Mouse (Mus musculus) adrenal gland, postnatal 25 days (tissue): Measurements from ENCODE around the gene Gstp3. TPM values are rescaled to one million over a fixed set of nuclear protein-coding genes. Genes with fewer than 3 reads are reported as not detected.
"Not testable (repeated sequence)": the region's sequence is repeated elsewhere in the genome, so short reads cannot be mapped to it uniquely, and the experiment has no call there.

Experiments
- DNase-seq: peaks from one replicate; pipeline ENCODE4 v3.0.0; 2021; ENCODE audit warnings: mixed read lengths
- total RNA-seq: library from RNA; stranded (reverse); gene quantifications from 2 replicates; pipeline ENCODE4 v1.2.3, GENCODE M21; 2021

The Gstp3 gene
- total RNA-seq, 1 experiment from 2014 or later, result 0.76 TPM

DNA sequence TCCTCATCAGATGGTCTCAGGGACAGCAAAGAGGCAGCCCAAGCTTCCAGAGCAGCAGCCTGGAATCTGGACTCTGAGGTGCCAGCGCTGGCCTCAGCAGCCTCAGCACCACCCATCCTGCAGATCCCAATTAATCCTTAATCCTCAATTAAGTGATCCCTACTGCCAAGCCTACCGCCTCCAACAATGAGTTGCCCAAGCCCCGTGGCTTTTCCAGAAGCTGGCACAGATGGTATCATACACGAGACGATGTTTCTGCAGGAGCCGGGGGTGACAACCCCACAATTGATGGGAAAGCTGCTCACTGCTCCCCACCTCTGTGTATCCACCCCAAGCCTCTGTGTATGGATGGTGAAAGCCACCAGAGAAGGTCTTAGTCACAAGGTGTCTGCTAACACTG, 29.8 kb upstream of the Gstp3 start:
- DNase-seq, result no peak

DNA sequence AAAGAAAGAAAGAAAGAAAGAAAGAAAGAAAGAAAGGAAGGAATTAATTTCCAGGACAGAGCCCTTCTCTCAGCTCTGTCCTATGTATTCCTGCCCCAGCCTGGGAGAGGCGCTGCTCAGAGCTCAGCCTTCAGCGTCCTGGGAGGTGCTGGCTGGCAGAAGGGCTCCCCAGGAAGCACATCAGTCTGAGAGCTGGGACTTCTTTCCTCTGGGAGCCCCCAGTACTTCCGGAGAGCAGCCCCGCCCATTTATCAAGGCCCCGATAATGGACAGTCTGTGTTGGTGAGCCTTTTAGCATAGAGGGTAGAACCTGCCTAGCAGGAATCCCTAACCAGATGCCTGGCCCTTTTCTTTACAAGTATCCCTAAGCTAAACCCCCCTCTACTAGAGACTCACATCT, 28.8 kb upstream of the Gstp3 start:
- DNase-seq, result no peak

DNA sequence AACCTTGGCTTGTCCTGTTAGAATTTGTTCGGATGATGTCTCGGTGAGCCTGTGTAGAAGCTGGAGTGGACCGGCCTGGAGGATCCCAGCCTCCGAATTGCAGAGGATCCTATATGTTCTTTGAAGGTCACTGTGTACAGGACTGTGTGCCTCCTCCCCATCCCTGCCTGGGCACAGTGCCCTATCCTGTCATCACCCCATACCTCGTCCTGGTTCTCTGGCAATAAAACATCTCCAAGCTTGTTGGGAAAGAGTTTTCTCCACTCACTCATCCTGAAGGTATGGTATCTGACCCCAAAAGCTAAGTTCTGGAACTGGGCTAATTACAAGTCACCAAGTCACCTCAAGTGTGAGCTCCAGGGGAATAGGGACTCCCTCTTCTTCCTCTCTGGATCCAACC, 27.7 kb upstream of the Gstp3 start:
- no peak for DNase-seq

GRCm38 (mm10) chr19:4086156-4086555, 26.8 kb upstream of the Gstp3 start:
- DNase-seq, result no peak

DNA sequence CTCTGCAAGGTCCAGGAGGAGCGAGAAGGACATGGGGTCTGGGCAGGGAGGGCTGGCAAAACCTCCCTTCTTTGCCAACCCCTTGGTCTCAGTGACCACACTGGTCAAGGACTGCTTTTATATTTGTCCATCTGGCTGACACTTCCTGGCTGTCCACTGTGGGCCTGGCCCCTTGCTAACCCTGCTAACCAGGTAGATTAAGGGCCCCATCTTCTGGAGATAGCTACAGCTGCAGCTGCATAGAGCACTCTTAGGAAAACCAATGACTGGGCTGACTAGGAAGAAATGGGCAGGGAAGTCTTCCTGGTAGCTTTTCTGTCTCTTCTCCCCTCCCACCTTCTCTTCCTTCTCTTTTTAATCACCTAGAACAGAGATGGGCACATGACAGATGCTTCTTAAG, 25.6 kb upstream of the Gstp3 start:
- DNase-seq, result no peak

DNA sequence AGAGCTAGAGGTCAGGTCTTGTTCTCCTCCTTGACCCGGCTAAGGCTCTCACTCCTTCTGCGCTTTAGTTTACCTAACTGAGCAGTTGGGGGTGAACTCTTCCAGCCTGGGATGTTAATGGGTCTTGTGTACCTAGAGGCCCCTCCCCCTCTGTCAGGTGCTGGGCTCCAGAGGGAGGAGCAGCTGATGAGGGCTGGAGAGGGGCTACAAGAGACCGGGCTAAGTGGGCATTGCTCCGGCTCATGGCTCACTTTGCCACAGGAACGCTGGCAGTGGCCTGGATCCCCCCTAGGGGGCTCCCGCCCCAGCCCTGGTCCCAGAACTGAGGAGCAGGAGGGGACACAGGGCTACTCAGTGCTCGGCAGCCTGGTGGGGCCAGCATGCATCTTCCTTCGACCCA, 24.5 kb upstream of the Gstp3 start:
- no peak for DNase-seq

GRCm38 (mm10) chr19:4083316-4083715, 23.9 kb upstream of the Gstp3 start:
- no peak for DNase-seq

GRCm38 (mm10) chr19:4082219-4082965, 23.0 kb upstream of the Gstp3 start:
- DNase-seq, result no peak

- DNase-seq, result no peak
Measured at GRCm38 (mm10) chr19:4081394-4081793, 22.0 kb upstream of the Gstp3 start, which contains the start of gene Cabp2. TSS of gene Cabp2 (plus strand) at chr19:4081578.

DNA sequence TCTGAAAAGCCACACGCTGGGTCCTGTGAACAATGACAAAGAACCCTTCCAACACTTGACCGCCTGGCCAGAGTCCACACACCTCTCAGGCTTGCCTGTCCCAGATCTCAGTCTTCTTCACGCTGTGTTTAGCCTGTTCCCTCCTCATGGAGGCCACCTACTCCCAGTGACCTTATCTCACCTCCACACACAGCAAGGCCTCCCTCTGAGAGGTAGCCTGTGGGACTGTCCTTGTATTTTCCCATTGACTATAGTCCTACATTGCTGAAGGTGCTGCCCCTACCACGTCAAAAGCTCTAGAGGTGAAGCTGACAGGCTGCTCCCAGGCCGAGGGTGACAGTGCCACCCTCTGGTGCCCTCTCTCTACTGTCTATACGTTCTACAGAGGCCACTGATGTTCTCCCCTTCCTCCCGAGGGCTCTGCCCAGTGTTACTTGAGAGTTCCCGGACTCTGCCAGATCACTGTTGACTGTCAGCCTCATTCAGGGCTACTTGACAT, 21.2 kb upstream of the Gstp3 start:
- DNase-seq, result no peak

DNA sequence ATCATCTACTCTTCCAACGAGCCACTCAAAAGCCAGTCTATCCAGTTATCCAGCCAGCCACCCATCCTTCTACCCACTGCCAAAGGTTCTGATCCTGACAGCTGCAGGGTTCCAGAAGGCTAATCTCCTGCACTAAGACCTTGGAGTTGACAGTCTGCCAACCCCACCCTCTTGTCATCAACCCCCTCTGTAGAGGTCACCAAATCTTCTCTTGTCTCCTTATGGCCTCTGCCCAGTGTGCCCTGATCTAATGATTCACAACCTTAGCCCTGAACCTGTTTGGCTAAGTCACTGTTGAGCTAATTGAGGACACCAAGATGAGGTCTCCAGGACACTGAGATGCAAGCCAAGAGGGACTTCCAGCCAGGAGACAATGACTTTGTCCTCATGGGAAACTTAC, 20.2 kb upstream of the Gstp3 start:
- no peak for DNase-seq

DNA sequence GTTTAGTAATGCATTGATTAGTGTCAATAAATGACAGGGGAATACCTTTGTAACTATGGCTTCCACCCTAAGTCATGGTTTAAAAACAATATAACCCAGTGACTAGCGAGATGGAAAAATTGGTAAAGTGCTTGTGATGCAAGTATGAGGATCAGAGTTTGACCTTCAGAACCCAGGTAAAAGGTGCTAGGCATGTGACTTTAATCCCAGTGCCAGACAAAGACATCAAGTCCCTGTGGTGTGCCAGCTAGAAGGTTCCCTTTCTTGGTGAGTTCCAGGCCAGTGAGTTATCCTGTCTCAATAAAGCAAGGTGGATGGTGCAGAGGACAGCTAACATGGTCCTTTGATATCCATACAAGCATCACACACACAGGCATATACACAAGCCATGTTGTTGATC, 16.2 kb upstream of the Gstp3 start:
- DNase-seq, result no peak

DNA sequence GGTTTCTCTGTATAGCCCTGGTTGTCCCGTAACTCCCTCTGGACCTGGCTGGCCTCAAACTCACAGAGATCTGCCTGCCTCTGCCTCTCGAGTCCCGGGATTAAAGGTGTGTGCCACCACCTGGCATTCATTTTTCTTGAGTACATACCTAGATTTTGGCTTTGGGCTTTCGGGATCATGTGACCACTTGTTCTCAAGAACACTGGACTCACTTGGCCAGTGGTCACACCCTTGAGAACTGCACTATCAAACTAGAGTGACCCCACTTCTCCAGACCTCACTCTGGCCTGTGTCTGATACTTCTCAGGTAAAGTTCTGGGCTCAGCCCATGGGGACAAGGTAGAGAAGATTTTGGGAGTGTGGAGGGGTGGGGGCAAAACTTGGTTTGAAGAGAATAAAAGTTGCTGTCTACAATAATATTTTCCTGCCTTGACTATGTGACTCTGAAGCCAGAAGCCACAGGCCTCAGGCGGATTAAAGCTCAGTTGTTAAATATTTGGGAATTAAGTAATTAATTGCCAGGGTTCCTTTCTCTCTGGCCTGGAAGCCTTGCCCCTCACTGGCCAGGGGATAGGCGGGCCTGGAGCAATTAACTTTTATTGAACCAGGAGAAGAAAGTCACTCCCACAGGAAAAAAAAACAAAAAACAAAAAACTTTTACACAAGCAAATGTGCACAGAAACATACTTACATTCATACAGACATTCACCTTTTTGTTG, 13.5 kb upstream of the Gstp3 start:
- no peak for DNase-seq

GRCm38 (mm10) chr19:4071406-4071805, 12.0 kb upstream of the Gstp3 start:
- no peak for DNase-seq

GRCm38 (mm10) chr19:4070756-4071155, 11.4 kb upstream of the Gstp3 start:
- DNase-seq, result no peak

GRCm38 (mm10) chr19:4070311-4070710, 10.9 kb upstream of the Gstp3 start:
- no peak for DNase-seq

DNA sequence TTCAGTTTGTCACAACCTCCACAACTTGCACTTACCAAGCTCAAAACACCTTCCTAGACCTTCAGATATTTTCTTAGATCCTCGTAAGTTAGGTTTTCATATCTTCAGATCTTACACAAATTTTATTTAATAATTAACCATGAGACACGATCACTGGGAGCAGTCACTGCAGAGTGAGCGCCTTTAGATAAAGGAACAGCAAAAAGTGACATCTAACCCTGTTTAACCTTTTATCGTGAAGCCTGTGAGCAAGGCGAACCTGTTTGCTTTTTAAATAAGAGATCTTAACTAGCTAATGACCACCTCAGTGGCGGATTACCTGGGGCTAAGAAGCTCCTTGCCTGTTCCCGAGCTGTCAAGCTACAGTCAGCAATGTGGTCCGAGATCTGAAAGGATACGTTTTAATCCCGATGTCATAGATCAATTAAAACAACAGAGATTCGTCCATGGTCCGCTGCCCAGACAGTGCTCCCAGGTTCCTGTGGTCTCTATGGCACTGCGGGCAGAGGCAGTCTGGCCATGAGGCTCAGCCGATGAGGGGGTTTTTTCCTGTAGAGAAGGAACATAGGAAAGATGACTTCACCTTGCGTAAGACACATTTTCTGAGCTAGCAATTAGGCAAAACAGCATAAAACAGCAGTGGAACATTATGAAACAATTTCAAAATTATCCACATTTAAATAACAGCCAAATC, 9.5 kb upstream of the Gstp3 start:
- no peak for DNase-seq

- not testable (repeated sequence) for DNase-seq
Measured at GRCm38 (mm10) chr19:4068242-4068641, 8.9 kb upstream of the Gstp3 start.

DNA sequence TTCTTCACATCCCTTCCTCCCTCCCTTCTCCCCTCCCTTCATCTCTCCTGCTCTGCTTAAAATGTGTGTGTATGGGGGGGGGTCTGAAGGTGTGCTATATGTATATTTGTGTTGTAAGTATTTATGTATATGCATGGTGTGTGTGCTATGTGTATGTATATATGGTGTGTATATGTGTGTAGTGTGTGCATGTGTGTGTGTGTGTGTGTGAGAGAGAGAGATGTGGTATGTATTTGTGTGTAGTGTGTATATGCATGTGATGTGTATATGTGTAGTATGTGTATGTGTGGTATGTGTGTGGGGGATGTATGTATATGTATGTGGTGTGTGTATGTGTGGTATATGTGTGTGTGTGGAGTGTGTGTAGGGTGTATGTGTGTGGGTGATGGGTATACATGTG, 7.5 kb upstream of the Gstp3 start:
- DNase-seq, result no peak

DNA sequence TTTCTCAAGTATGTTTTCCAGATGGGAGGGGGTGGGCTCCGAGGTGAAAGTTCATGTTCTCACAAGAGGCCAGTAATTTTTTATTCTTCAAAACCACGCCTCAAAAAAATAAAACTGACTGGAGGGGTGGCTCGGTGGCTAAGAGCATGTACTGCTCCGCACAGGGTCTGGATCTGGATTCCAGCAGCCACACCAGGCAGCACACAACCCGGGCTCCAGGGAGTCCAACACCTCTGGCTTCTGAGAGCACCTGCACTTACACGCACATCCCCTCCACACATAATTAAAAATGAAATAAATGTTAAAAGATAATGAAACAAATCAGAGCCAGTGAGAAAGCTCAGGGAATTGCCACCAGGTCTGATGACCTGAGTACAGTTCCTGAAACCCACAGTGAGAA, 6.9 kb upstream of the Gstp3 start:
- DNase-seq, result no peak

GRCm38 (mm10) chr19:4064501-4064900, 5.1 kb upstream of the Gstp3 start:
- not testable (repeated sequence) for DNase-seq

- not testable (repeated sequence) for DNase-seq
Measured at GRCm38 (mm10) chr19:4063357-4063756, 4.0 kb upstream of the Gstp3 start.

- DNase-seq, result no peak
Measured at GRCm38 (mm10) chr19:4060899-4061465, 1.6 kb upstream of the Gstp3 start.
